Mouse (Mus musculus): ENCODE data around the gene Olfr545.

Olfr545 gene

DNA sequence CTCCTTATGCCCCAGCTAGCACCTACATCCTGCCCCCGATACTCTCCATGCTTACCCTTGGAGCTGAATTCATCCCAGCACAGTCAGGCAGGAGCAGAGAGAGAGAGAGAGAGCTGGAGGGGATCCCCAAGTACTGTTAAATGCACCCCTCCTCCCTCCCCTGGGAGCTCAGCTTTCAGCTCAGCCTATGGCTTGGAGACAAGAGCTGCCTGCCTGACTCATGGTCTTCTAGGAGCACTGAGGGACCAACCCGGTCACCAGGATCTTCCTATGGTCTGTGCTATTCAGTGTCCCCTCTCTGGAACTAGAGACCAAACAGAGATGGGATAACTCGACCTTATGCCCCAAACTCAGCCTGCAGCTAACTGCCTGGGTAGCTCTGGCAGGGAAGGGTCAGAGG lies at the start of gene Olfr545:
TSS of gene Olfr545 (minus strand) at position 101 of the 400 bp plus-strand sequence.
- peak; percentile 53 for DNase-seq

DNA sequence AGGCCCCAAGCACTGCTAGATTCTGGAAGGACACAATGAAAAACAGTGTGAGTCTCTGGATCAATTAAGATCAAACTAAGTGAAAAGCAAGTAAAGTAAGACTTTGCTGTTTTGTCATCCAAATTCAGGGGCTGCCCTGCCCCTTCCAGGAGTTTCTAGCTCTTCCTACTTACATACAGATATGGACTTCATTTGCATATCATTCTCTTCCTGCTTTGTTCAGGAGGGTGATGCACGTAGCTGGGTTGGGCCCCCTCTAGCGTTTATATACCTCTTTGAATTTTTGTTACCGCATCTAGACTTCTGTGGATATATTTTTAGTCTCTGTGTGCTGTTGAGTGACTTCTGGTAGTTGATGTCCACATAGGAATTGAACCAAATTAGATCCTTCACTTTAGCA lies 41.9 kb upstream of the Olfr545 start:
- DNase-seq = no peak

DNA sequence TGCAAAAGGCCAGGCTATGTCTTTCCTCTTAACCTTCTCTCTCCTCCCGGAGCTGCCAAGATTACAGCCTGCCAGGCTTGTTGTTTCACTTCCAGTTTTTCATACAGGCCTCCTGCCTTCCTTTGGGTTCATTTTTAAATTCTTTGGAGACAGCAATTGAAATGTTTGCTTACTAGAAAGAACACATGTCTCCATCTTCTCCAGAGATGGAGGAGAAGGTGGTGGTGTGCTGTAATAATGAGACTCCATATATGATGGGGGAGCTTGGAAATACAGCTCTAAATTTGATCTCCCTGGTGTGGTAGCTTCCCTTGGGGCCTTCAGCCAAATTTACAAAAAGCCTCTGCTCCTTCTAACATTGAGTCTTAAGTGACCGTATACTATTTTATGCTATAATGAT lies 41.2 kb upstream of the Olfr545 start, which contains the start of gene Olfr548-ps1:
TSS of gene Olfr548-ps1 (plus strand) at position 301 of the 400 bp plus-strand sequence.
- no peak for DNase-seq

DNA sequence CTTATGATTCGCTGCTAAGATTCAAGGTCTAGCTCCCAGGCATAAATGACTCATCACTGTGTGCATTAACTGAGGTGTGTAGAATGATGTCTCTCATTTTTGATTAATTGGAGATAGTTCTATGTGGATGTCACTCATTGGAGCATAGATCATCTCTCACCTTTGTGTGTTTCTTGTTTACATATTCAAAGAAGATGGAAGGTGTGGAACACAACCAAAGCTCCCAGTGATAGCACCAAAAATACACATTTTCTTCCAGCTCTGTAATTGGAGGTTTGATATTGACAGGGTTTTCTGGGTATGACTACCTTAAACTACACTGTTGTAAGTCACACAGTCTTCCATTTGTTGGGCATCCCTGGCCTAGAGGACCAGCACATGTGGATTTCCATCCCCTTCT lies 35.1 kb upstream of the Olfr545 start, which contains the start of gene Olfr547:
TSS of gene Olfr547 (plus strand) at position 301 of the 400 bp plus-strand sequence.
- no peak for DNase-seq

DNA sequence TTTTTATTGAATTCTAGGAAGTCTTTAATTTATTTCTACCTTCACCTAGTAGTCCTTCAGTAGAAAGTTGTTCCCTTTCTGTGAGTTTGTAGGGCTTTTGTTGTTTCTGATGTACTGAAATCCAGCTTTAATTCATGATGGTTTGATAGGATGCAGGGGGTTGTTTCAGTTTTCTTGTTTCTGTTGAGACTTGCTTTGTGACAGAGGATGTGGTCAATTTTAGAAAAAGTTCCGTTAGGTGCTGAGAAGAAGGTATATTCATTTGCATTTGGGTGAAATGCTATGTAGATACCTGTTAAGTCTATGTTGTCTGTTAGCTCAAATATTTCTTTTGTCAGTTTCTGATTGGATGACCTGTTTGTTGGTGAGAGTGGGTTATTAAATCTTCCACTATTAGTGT lies 29.7 kb upstream of the Olfr545 start:
- DNase-seq = no peak

DNA sequence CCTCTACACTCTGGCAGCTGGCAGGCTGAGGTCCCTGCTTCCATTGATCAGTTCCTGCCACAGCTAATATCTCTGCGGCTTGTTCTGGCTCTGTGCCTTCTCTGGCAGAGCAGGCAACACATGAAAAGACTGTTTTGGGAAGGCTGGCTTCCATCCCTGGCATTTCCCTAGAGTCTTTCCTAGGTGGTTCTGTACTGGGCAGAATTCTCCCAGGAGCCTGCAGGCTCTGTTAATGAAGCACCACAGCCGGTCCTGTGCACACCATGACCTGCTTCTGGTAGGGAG lies 17.6 kb upstream of the Olfr545 start:
- no peak for DNase-seq

DNA sequence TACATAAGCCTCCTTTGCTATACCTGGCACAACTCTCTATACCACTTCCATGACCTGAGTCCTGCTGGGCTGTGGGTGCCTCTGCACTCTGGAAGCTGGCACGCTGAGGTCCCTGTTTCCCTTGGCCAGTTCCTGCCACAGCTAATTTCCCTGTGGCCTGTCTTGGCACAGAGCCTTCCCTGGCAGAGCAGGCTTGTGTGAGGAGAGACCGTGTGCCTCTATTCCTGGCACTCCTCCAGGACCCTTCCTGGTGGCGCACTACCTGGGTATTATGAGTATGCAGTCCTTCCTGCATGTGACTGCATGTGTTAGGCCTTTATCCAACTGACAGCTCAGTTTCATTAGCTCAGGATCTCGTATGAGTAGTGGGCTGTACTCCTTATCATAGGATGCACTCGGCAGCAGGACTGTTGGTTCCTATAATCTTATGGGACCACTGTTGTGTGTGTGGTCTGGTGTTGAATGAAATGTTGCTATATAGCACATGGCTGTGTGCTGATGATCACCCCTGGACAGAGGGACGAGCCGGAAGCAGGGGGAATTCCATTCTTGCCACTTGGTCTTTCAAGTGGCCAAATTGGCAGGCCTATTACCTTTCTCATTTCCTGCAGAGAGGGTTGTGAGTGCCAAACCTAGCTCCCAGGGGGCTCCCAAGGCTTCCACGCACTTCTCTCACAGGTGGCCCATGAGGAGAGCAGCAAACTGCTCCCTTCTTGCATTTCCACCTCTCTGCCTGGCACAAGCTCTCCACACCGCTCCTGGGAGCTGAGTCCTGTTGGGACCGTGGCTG lies 17.1 kb upstream of the Olfr545 start:
- DNase-seq = peak; percentile 88

DNA sequence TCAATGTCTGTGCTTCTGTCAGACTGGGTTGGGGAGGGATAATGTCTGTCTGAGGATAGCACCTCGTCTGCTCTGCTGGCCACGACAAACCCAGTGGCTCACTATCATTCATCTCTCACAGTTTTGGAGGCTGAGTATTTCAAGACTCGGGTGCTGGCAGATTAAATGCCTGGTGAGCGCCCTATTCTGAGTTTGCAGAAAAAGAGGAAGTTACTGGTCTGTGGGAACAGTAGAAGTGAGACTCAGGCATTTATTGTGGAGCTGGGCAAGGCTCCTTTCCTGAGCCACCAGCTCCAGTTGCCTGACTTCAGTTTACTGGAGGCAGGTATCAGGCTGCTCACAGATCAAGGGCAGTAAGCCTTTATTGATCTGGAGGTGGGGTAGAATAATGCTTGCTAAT lies 14.8 kb upstream of the Olfr545 start:
- peak; percentile 76 for DNase-seq

DNA sequence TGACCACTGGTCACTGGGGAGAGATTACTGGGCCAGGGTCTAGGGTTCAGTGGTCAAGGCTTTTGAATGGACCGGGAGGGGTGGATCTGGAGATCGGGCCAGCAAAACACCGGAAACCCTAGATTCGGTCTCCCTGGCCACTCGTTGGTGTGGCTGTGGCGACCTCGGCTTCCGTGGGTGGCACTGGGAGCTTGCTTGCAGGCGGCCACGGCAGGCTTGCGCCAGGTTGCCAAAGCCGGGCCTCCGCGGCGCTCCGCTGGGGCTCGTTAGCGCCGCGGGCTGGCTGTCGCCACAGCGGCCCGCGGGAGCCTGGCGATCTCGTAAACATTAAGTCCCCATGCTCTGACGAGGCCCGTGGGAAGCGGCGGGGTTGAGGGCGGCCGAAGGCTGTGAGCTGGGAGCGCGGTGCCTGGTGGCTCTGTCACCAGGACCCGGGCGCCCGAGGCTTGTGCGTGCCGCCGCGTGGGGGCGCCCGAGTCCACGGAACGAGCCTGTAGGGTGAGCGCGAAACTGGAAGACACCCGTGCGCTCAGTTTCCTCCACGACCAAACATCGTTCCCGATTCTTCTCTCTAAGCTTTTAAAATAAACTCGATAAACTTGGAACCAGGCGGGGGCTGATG lies 13.6 kb upstream of the Olfr545 start:
- DNase-seq = peak; percentile 96

DNA sequence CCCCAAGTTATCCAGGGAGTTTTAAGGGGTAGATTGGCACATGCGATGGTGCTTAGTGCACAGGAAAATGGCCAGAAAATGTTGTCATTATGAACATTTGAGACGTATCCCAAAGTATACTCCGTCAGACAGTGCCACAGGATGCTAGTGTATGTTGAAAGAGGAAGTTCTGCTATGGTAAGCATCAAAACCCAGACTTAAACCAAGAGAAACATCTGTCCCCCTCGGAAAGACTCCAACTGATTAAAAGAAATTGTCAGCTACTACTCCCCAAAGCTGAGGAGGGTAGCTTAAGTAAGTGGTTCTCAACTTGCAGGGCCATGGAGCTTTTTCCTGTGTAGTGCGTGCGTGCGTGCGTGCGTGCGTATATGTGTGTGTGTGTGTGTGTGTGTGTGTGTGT lies 12.6 kb upstream of the Olfr545 start:
- DNase-seq = peak; percentile 55

DNA sequence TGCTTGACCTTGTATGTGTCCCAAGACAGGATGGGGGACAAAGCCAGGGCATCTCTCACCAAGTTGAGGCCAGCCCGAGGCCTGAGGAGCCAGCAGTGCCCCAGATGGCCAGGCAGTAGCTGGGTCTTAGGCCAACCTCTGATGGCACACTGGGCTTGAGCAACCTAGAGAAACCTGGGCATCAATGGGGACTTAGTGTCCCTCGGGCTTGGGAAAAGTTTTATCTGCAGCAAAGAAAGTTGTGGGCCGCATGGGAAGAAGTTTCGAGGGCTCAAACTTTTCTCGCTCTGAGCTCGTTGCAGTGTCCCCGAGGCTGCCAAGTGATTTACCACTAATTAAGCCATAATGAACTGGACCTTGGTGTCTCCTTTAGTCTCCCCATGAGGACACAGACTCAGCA lies 10.4 kb upstream of the Olfr545 start:
- no peak for DNase-seq

DNA sequence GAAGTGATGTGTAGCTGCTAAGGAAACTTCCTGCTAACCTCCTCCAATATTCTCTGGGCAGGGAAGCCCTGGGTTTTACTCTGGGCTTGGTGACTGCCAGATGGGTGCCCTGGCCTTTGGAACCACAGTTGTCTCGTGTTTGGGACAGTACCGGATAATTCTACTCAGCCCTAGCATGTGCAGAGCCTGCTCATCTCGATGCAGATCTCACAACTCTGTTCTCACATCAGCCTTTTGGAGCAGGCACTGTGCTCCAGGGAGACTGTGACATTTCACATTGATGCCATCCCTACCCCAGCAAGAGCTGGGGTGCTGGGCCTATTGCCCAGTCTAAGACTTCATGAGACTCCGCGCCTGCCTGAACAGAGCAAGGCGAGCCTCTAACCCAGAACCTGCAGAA lies 9.3 kb upstream of the Olfr545 start:
- DNase-seq = peak; percentile 52

DNA sequence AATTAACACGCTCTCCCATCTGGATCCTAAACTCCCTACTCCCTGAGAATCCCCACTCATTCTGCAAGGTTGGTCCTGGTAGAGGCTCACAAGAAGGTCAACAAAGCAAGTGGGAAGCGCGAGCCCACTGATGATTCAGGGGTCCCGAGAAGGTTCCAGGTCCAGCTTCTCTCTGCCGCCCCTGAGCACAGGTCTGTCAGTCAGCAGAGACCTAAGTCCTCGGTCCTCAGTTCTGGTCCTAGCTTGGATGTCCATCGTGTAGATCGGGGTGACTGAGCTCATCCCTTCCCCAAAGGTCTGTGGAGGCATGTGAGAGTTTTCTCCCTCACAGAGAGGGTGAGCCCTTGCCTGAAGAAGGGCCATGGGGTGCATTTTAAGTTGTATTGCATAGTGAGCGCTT lies 8.7 kb upstream of the Olfr545 start:
- DNase-seq = peak; percentile 79

DNA sequence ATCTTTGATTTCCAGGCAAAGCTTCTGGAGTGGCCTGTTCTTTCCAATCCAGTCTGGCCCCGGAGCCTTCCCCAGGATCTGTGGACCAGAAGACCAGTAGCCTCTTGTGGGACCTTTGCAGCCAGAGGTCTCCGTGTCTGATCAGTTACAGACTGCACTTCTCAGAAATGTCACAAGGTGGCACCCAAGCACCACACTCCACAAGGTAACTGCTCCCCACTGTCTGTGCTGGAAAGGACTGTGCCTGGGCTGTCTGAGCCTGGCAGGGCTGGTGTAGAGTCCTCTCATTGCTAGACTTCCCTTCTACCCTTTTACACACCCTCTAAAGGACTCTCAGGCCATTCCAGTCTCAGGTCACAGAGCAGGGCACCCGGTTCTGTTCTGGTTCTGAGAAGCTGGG lies 7.5 kb upstream of the Olfr545 start:
- DNase-seq = peak; percentile 93

DNA sequence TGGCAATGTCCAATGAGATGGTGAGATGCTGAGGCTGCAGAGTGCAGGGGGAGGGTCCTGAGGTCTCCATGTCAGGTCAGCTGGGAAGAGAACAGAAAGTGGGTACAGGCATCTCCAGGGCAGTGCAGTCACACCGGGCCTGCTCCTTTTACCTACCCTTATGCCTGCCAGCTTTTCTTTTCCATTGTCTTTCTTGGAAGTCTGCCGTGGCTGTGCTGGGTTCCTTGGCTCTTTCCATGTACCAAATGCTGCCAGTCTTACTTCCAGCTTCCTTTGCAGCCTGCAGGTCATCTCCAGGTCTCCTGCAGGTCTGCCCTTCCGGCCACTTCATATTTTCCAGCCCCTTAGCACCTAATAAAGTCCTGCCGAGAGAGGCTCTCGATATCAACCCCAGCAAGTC lies 2.6 kb upstream of the Olfr545 start:
- DNase-seq = no peak

DNA sequence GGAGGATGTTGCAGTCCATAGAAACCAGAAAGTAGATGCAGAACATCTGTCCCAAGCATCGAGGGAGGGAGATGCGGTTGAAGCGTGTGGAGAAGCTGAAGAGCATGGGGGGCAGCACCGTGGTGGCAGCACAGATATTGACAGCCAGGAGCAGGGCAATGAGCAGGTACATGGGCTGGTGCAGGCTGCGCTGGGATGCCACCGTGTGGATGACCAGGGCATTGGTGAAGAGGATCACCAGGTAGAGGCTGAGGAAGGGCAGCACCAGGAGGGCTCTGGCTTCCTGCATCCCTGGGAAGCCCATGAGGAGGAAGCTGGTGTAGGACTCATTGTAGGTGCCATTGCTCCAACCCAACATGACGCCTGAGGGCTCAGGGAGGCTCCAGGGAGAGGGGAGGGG lies 5.0 kb downstream of the Olfr545 start:
- DNase-seq = peak; percentile 76

DNA sequence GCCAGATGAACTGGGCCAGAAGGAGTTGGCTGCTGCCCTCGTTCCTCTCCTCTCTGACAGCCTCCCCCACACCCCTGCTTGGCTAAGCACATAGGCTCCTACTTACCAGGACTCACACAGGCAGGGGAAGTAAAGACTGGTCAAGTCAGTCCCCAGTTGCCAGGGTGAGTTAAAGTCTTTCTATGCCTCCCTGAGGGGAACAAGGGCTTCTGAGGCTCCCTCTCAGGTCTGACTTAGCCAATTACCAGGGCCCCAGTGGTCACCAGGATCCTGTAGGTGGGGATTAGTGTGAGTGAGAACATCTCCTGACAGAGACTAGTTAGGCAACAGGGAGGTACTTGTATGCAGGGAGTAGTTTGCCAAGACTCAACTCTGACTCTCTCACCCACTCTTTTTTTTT lies 11.2 kb downstream of the Olfr545 start, which contains the start of gene Olfr544:
TSS of gene Olfr544 (minus strand) at position 153 of the 400 bp plus-strand sequence.
- peak; percentile 80 for DNase-seq

DNA sequence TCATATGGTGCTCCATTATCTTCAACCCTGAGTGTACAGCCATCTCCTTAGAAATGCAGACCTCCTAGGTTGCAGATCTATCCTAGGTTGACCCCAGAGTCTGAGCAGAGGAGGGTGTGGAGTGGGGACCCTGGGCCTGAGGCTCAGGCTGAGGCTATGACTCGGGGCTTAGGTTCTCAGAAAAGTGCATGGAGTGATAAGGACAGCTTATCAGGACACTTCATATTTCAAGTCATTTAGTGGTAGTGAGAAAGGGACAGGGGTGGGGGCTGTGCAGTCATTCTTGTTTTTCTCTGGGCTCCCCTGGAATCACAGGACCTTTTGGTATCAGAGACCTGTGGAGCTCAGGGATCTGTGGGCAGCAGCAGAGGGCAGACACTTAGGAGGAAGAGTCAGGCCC lies 13.3 kb downstream of the Olfr545 start:
- DNase-seq = peak; percentile 57

DNA sequence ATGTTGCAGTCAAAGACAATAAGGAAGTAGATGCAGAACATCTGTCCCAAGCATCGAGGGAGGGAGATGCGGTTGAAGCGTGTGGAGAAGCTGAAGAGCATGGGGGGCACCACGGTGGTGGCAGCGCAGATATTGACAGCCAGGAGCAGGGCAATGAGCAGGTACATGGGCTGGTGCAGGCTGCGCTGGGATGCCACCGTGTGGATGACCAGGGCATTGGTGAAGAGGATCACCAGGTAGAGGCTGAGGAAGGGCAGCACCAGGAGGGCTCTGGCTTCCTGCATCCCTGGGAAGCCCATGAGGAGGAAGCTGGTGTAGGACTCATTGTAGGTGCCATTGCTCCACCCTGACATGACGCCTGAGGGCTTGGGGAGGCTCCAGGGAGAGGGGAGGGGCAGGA lies 14.6 kb downstream of the Olfr545 start:
- DNase-seq = peak; percentile 27

DNA sequence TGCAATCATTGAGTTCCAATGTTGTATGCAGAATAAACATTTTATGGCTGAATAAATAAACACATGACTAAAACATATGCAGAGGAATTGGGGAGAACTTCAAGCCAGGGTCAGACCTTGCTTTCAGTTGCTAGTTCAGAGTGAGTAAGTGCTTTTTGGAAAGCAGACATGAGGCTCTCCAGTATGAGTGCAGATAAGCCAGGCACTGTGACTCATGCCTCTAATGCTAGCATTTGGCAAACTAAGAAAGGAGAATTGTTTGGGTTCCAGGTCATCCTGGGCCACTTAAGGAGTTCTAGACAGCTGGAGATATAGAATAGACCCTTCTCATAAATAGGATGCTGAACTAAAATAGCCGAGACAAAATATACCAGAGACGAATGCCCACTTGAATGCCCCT lies 15.7 kb downstream of the Olfr545 start:
- DNase-seq = peak; percentile 85

DNA sequence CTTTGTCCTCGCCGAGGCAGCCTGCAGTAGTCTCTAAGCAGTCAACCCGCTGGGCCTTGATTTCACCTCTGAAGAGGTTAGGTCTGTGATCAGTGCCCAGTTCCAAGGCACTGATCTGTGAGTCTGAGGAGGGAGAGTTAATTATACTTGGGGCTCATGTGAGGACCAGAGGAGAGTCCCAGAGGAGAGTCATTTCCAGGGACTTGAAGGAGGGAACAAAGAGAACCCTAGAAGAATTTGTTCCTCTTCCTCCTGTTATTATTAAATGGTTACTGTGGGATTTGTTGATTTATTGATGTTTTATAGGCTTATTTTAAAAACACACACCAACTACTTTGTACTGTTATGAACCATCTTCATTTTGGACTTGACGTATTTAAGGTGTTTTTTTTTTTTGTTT lies 17.8 kb downstream of the Olfr545 start, which contains the start of gene Olfr543:
TSS of gene Olfr543 (minus strand) at position 101 of the 400 bp plus-strand sequence.
- peak; percentile 45 for DNase-seq

DNA sequence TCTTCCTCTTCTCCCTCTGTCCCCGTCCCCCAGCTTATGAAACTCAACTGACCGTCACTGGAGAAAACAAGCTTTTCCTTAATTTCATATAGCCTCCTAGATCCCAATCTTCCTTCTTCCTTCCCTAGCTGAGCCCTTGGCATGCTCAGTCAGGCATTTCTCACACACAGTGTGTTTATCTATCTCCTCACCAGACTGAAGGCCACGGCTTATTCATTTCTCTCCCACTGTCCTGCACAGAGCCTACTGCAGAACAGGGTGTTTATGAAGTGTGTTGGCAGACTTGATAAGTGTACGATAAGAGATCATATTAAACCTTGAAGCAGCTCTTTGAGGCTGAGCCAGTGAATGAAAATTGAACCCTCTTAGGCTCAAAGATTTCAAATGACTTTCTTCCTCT lies 18.6 kb downstream of the Olfr545 start:
- DNase-seq = no peak

DNA sequence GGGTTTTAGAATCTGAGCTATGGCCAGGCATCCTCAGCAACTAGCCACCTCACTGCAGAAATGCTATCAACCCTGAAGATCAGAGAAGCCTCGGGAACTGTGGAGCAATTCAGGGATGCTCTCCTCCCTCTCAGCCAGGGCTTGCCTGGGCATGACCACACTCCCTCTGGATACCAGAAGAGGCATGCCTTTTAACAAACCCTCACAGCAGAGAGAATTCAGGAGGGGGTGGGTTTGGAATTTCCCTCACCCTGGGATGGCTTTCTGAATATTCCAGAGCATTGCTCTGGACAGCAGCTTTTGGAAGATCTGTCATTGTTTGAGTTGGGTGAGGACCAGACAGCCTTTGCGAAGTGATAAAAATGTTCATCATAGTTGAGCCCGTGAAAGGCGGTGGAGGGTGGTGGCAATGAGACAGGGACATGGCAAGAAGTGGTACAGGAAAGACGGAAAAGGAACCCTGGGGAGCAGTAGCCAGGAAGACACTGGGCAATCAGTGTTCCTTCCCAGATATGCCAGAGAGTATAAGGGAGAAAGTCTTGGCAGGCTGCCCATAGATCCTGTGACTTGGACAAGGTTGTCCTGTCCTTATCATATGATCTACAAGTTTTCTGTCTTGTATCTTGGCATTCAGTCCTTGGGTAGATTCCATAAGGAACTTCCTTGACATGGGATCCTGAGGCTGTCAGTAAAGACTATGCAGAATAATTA lies 19.9 kb downstream of the Olfr545 start:
- peak; percentile 88 for DNase-seq

DNA sequence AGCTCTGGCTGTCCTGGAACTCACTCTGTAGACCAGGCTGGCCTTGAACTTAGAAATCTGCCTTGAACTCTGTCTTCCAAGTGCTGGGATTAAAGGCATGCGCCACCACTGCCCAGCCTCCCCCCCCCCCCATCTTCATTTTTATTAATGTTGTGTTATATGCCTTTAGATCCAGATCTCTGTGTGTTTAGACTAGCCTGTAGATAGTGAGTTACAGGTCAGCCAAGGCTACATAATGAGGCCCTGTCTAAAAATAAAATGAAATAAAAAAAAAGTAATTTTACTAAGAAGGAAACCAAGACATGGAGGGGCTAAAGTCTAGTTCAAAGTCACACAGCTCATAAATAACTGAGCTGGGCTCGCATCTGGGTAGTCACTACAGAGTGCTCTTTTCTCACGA lies 20.4 kb downstream of the Olfr545 start:
- no peak for DNase-seq

All from heart, adult 11 months (tissue).